Mouse (Mus musculus): ENCODE data around the gene Duox2.

DNA sequence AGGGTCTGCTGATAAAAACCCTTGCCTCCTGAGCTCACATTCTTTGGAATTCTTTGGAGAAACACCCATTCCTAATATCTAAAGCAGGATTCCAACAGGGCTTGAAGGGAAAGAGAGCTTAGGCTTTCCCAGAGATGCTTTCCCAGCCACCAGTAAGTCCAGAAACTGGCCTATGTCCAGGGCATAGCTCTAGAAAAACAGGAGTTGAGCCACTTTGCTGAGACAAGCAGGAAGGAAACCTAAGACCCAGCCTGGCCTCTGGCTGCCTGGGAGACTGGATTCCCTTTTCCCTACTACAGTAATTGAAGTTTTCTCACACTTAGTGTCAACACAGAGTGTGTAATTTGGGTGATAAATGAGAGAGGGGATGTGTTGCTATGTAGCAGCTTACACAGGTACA, 61.9 kb downstream of the Duox2 start:
- TF ChIP-seq GATA1 (IDR thresholded peaks at IDR 0.05; ENCODE audit: borderline replicate concordance, low read length) (no peak), FLI1 (IDR thresholded peaks at IDR 0.05; ENCODE audit: low read length) (no peak)
